Mouse (Mus musculus) midbrain, embryonic 15.5 days (tissue): ENCODE data around the gene Ffar2. TPM values are rescaled to one million over a fixed set of nuclear protein-coding genes. Genes with fewer than 3 reads are reported as not detected.

Experiments used
- ATAC-seq: fragments of 200-750 bp; cut with Nextera tagmentation; replicated peaks from 2 replicates; pipeline ENCODE4 v1.8.0; 2017; ENCODE audit warnings: moderate TSS enrichment
- H3K27ac ChIP-seq: fragments of 300-500 bp; sonication (generic); 2 replicates; pipeline ENCODE4 v1.5.1; 2015; ENCODE audit warnings: mild to moderate bottlenecking, inconsistent platforms
- H3K27me3 ChIP-seq: fragments of 300-500 bp; sonication (generic); replicated peaks from 2 replicates; pipeline ENCODE4 v1.6.1; 2015; ENCODE audit warnings: inconsistent platforms
- H3K36me3 ChIP-seq: fragments of 300-500 bp; sonication (generic); replicated peaks from 2 replicates; pipeline ENCODE4 v1.6.1; 2015; ENCODE audit warnings: inconsistent platforms
- H3K4me1 ChIP-seq: fragments of 300-500 bp; sonication (generic); 2 replicates; pipeline ENCODE4 v1.6.1; 2015; ENCODE audit warnings: inconsistent platforms
- H3K4me2 ChIP-seq: fragments of 300-500 bp; sonication (generic); 2 replicates; pipeline ENCODE4 v1.6.1; 2015; ENCODE audit warnings: inconsistent platforms, mild to moderate bottlenecking, moderate library complexity
- H3K4me3 ChIP-seq: fragments of 300-500 bp; sonication (generic); 2 replicates; pipeline ENCODE4 v1.5.1; 2015; ENCODE audit warnings: mild to moderate bottlenecking, inconsistent platforms
- H3K9ac ChIP-seq: fragments of 300-500 bp; sonication (generic); 2 replicates; pipeline ENCODE4 v1.6.1; 2015; ENCODE audit warnings: mild to moderate bottlenecking, inconsistent platforms
- H3K9me3 ChIP-seq: fragments of 300-500 bp; sonication (generic); 2 replicates; pipeline ENCODE4 v1.6.1; 2016; ENCODE audit warnings: inconsistent platforms
- WGBS: fragments of 180-500 bp; shearing (Covaris S2); methylation state at CpG from one replicate; pipeline ENCODE4 v1.1.7; 2015; ENCODE audit warnings: mixed read lengths; 5-methylcytosine and 5-hydroxymethylcytosine counted together
- polyA plus RNA-seq: library from polyadenylated mRNA; unstranded; fragments of >200 nt; fragmentation: Nextera tagmentation; extraction: Ambion mirVana; gene quantifications from 2 replicates; pipeline ENCODE4 v1.2.1, GENCODE M21; 2015

The Ffar2 gene
- polyA plus RNA-seq, 1 experiment from 2014 or later, result not detected

- H3K36me3 ChIP-seq, result no peaks in the 10 kb centered on the region
- no peak within 1 kb of the TSS for H3K9ac ChIP-seq
- no peak within 1 kb of the TSS for H3K4me2 ChIP-seq
- H3K27me3 ChIP-seq, result no peaks in the 10 kb centered on the region
- WGBS, result 55% methylated on average over 15 of the region's 15 CpGs
- ATAC-seq, result no peak
- H3K27ac ChIP-seq, result no peak within 1 kb of the TSS
- H3K9me3 ChIP-seq, result no peaks in the 10 kb centered on the region
- peaks cover 8% of the 10 kb centered on the region for H3K4me1 ChIP-seq
- H3K4me3 ChIP-seq, result no peak within 1 kb of the TSS
Measured at GRCm38 (mm10) chr7:30787377-30788022, 36.1 kb downstream of the Ffar2 start, which contains the start of gene Krtdap. Gene Krtdap, plus strand, starts transcription at chr7:30787896.

GRCm38 (mm10) chr7:30785721-30786546, 37.6 kb downstream of the Ffar2 start:
- 59% methylated on average over 13 of the region's 13 CpGs for WGBS
- Histone ChIP-seq H3K9ac (no peak overlapping the region), H3K4me2 (no peak overlapping the region), H3K4me3 (no peak overlapping the region), H3K27ac (no peak overlapping the region), H3K27me3 (no peaks in the 10 kb centered on the region), H3K9me3 (no peaks in the 10 kb centered on the region), H3K36me3 (no peaks in the 10 kb centered on the region), H3K4me1 (peaks cover 8% of the 10 kb centered on the region)
- ATAC-seq, result peak; percentile 80

DNA sequence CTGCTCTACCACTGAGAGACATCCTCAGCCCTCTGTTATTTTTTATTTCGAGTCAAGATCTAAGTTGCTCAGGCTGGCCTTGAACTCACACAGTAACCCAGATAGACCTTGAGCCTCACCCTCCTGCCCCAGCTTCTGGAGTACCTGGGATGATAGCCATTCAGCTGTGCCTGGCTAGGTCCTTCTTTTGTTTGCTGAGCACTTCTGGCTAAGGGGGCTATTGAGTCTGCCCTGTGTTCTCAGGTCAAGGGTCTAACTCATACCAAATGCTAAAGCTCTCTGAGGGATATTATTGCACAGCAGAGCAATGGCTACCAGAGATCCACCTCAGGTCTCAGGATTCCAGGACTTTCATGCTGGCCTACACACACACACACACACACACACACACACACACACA, 38.4 kb downstream of the Ffar2 start:
- Histone ChIP-seq H3K9ac (no peak overlapping the region), H3K4me2 (no peak overlapping the region), H3K9me3 (no peaks in the 10 kb centered on the region), H3K4me3 (no peak overlapping the region), H3K27ac (no peak overlapping the region), H3K4me1 (peaks cover 8% of the 10 kb centered on the region), H3K27me3 (no peaks in the 10 kb centered on the region), H3K36me3 (no peaks in the 10 kb centered on the region)
- no peak for ATAC-seq
- WGBS, result 70% methylated on average over 1 of the region's 1 CpGs

DNA sequence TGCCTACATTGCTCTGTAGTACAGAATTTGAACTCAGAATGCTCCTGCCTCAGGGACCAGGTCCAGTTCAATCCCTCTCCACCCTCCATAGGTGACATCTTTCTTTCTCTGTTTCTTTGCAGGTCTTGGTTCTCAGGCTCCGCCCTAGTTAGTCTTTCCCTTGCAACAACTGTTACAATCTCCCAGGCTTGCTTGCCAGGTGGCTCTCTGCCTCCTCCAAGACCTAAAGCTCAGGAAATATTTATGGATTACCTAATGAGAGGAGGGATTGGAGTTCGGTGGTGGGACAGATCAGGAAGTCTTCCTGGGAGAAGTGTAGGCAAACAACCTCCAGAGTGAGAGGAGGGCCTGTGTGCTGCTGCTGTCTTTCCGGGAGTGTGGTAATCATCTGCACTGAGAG, 40.9 kb downstream of the Ffar2 start:
- ATAC-seq, result no peak

DNA sequence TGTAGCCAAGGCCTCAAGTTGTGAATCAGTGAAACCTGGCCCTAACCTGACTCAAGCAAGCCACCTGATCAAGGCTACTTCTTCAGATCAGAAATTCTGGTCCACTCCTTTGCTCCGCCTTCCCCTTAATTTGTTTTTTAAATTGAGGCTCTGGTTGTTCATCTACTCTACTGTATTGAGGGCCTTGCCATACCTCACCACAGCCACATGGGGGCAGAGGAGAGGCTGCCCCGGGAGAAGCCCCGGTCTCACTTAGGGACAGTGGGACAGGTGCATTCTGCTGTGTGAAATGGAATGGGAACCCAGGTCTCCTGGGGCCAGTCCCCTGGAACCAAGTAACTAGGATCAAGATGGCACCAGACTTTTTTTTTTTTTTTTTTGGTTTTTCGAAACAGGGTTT, 41.8 kb downstream of the Ffar2 start:
- ATAC-seq, result no peak
- Histone ChIP-seq H3K27me3 (no peaks in the 10 kb centered on the region), H3K9ac (no peak overlapping the region), H3K4me3 (no peak overlapping the region), H3K4me2 (no peak overlapping the region), H3K36me3 (no peaks in the 10 kb centered on the region), H3K9me3 (no peaks in the 10 kb centered on the region), H3K4me1 (peaks cover 8% of the 10 kb centered on the region), H3K27ac (no peak overlapping the region)
- 72% methylated on average over 4 of the region's 4 CpGs for WGBS

More for the DNA sequence above, 40.9 kb downstream of the Ffar2 start:
- Histone ChIP-seq H3K36me3 (no peaks in the 10 kb centered on the region), H3K27ac (no peak overlapping the region), H3K4me1 (peaks cover 8% of the 10 kb centered on the region), H3K9ac (no peak overlapping the region), H3K27me3 (no peaks in the 10 kb centered on the region), H3K4me2 (no peak overlapping the region), H3K9me3 (no peaks in the 10 kb centered on the region), H3K4me3 (no peak overlapping the region)
- WGBS, result 83% methylated on average over 3 of the region's 3 CpGs

DNA sequence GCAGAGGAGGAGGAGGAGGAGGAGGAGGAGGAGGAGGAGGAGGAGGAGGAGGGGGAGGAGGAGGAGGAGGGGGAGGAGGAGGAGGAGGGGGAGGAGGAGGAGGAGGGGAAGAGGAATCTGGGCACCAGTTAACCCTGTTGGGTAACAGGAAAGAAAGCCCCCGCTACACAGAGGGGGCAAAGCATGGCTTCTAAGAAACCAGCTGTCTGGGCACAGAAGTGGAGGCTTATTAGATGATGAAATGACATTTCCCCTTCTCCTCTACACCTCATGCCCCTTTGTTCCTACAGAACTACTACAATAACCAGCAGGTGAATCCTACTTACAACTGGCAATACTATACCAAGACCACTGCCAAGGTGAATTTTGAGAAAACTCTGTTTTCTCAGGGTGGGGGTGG, 45.7 kb downstream of the Ffar2 start:
- no peak overlapping the region for H3K4me3 ChIP-seq
- no peak overlapping the region for H3K4me2 ChIP-seq
- 81% methylated on average over 1 of the region's 1 CpGs for WGBS
- no peaks in the 10 kb centered on the region for H3K27me3 ChIP-seq
- no peak overlapping the region for H3K9ac ChIP-seq
- no peaks in the 10 kb centered on the region for H3K4me1 ChIP-seq
- no peaks in the 10 kb centered on the region for H3K36me3 ChIP-seq
- no peaks in the 10 kb centered on the region for H3K9me3 ChIP-seq
- H3K27ac ChIP-seq, result no peak overlapping the region
- no peak for ATAC-seq

- H3K4me1 ChIP-seq, result no peaks in the 10 kb centered on the region
Measured at GRCm38 (mm10) chr7:30777081-30777579, 46.4 kb downstream of the Ffar2 start.

GRCm38 (mm10) chr7:30776104-30776503, 47.5 kb downstream of the Ffar2 start:
- Histone ChIP-seq H3K27ac (no peak overlapping the region), H3K4me3 (no peak overlapping the region), H3K36me3 (no peaks in the 10 kb centered on the region), H3K4me1 (no peaks in the 10 kb centered on the region), H3K9ac (no peak overlapping the region), H3K9me3 (no peaks in the 10 kb centered on the region), H3K4me2 (no peak overlapping the region), H3K27me3 (no peaks in the 10 kb centered on the region)
- WGBS, result 90% methylated on average over 9 of the region's 9 CpGs
- ATAC-seq, result no peak

More at GRCm38 (mm10) chr7:30777081-30777579, 46.4 kb downstream of the Ffar2 start:
- H3K9me3 ChIP-seq, result no peaks in the 10 kb centered on the region
- H3K27me3 ChIP-seq, result no peaks in the 10 kb centered on the region
- 36% methylated on average over 7 of the region's 7 CpGs for WGBS
- no peak for ATAC-seq
- H3K9ac ChIP-seq, result no peak overlapping the region
- H3K4me2 ChIP-seq, result no peak overlapping the region
- no peak overlapping the region for H3K27ac ChIP-seq
- no peaks in the 10 kb centered on the region for H3K36me3 ChIP-seq
- H3K4me3 ChIP-seq, result no peak overlapping the region

GRCm38 (mm10) chr7:30769236-30769635, 54.3 kb downstream of the Ffar2 start:
- 32% methylated on average over 9 of the region's 9 CpGs for WGBS
- ATAC-seq, result no peak
- H3K4me2 ChIP-seq, result no peak overlapping the region
- H3K36me3 ChIP-seq, result no peaks in the 10 kb centered on the region
- no peak overlapping the region for H3K4me3 ChIP-seq
- no peak overlapping the region for H3K9ac ChIP-seq
- no peaks in the 10 kb centered on the region for H3K9me3 ChIP-seq
- no peaks in the 10 kb centered on the region for H3K4me1 ChIP-seq
- H3K27me3 ChIP-seq, result no peaks in the 10 kb centered on the region
- H3K27ac ChIP-seq, result no peak overlapping the region

Other genes starting within 250 kb of the Ffar2 start
- gene Kmt2b, start 235.0 kb downstream of the Ffar2 start, polyA plus RNA-seq, result 12.1 and 12.3 TPM in 2 replicates
- 0.36 and 0.41 TPM in 2 replicates for gene Zbtb32, start 224.9 kb downstream of the Ffar2 start, polyA plus RNA-seq
- gene Upk1a, start 210.9 kb downstream of the Ffar2 start, polyA plus RNA-seq, result 0.51 and 0.58 TPM in 2 replicates
- gene Cox6b1, start 197.6 kb downstream of the Ffar2 start, polyA plus RNA-seq, result 1,061 and 1,083 TPM in 2 replicates
- gene Etv2, start 187.9 kb downstream of the Ffar2 start, polyA plus RNA-seq, result not detected in 2 replicates
- 145 and 149 TPM in 2 replicates for gene Rbm42, start 173.5 kb downstream of the Ffar2 start, polyA plus RNA-seq
- 28.1 and 29.7 TPM in 2 replicates for gene Haus5, start 158.8 kb downstream of the Ffar2 start, polyA plus RNA-seq
- gene Pmis2, start 152.2 kb downstream of the Ffar2 start, polyA plus RNA-seq, result not detected in 2 replicates
- gene 2200002J24Rik, start 124.8 kb downstream of the Ffar2 start, polyA plus RNA-seq, result not detected in 2 replicates
- 1.7 and 1.8 TPM in 2 replicates for gene Atp4a, start 111.6 kb downstream of the Ffar2 start, polyA plus RNA-seq
- gene Tmem147, start 94.2 kb downstream of the Ffar2 start, polyA plus RNA-seq, result 242 and 252 TPM in 2 replicates
- 0.72 and 1.6 TPM in 2 replicates for gene Gapdhs, start 80.1 kb downstream of the Ffar2 start, polyA plus RNA-seq
- 2.4 and 3.0 TPM in 2 replicates for gene Sbsn, start 72.3 kb downstream of the Ffar2 start, polyA plus RNA-seq
- 1.2 and 3.4 TPM in 2 replicates for gene Dmkn, start 60.0 kb downstream of the Ffar2 start, polyA plus RNA-seq
- gene Krtdap, start 35.9 kb downstream of the Ffar2 start, polyA plus RNA-seq, result 4.4 TPM in 1 of 2 replicates, not detected in the other
- not detected in 2 replicates for gene Ffar3, start 32.4 kb upstream of the Ffar2 start, polyA plus RNA-seq
- gene Ffar1, start 37.8 kb upstream of the Ffar2 start, polyA plus RNA-seq, result not detected in 2 replicates
- gene Cd22, start 56.6 kb upstream of the Ffar2 start, polyA plus RNA-seq, result not detected in 2 replicates
- 2.9 and 3.4 TPM in 2 replicates for gene Mag, start 91.1 kb upstream of the Ffar2 start, polyA plus RNA-seq
- gene Hamp2, start 100.9 kb upstream of the Ffar2 start, polyA plus RNA-seq, result 0.49 TPM in 1 of 2 replicates, not detected in the other
- not detected in 2 replicates for gene Hamp, start 120.3 kb upstream of the Ffar2 start, polyA plus RNA-seq
- 32.3 and 32.6 TPM in 2 replicates for gene Usf2, start 133.0 kb upstream of the Ffar2 start, polyA plus RNA-seq
- 21.7 and 24.3 TPM in 2 replicates for gene Lsr, start 149.7 kb upstream of the Ffar2 start, polyA plus RNA-seq
- 0.23 and 0.68 TPM in 2 replicates for gene Fam187b, start 150.0 kb upstream of the Ffar2 start, polyA plus RNA-seq
- 24.8 and 26.8 TPM in 2 replicates for gene Fxyd5, start 218.7 kb upstream of the Ffar2 start, polyA plus RNA-seq
- 174 and 186 TPM in 2 replicates for gene Fxyd7, start 227.7 kb upstream of the Ffar2 start, polyA plus RNA-seq
- gene Fxyd1, start 233.4 kb upstream of the Ffar2 start, polyA plus RNA-seq, result 13.2 and 15.5 TPM in 2 replicates
- 0.19 and 0.22 TPM in 2 replicates for gene Lgi4, start 235.6 kb upstream of the Ffar2 start, polyA plus RNA-seq